Mouse (Mus musculus): Measurements from ENCODE around the gene Smg1. TPM values are rescaled to one million over a fixed set of nuclear protein-coding genes. Genes with fewer than 3 reads are reported as not detected.

The Smg1 gene
- polyA plus RNA-seq (2014; fragmentation: Nextera tagmentation; extraction: Ambion mirVana) = 28.1 and 28.3 TPM in 2 replicates

GRCm38 (mm10) chr7:118243453-118244385 is at the start of gene Smg1:
Smg1 (minus strand) TSS chr7:118243670.
- 1% methylated on average over 74 of the region's 79 CpGs for WGBS
- H3K9me3 ChIP-seq (ENCODE audit: low read depth, low read length) = no peaks in the 10 kb centered on the region
- peak within 1 kb of the TSS; percentile 95 for H3K4me3 ChIP-seq (ENCODE audit: low read depth, low read length)
- no peaks in the 10 kb centered on the region for H3K27me3 ChIP-seq (ENCODE audit: insufficient read depth, low read length)
- DNase-seq = peak; percentile 99
- no peaks in the 10 kb centered on the region for H3K36me3 ChIP-seq (ENCODE audit: insufficient read depth)
- ATAC-seq (ENCODE audit: insufficient read depth) = peak; percentile 96
- H3K4me1 ChIP-seq (ENCODE audit: insufficient read depth) = 0 out of 2 replicates have a peak, but pooled peaks cover 4% of the 10 kb centered on the region
- H3K27ac ChIP-seq (ENCODE audit: low read depth) = peak within 1 kb of the TSS; percentile 97
- H3K4me2 ChIP-seq = peak within 1 kb of the TSS; percentile 68
- TF ChIP-seq CTCF (IDR thresholded peaks at IDR 0.05; ENCODE audit: low read depth) = no peak
- H3K9ac ChIP-seq = peak within 1 kb of the TSS; percentile 96

GRCm38 (mm10) chr7:118283186-118283585 is 39.7 kb upstream of the Smg1 start:
- 73% methylated on average over 2 of the region's 2 CpGs for WGBS
- ATAC-seq (ENCODE audit: insufficient read depth) = no peak

GRCm38 (mm10) chr7:118282543-118282942 is 39.1 kb upstream of the Smg1 start:
- DNase-seq (no peak), ATAC-seq (ENCODE audit: insufficient read depth) (no peak)
- H3K9me3 ChIP-seq (ENCODE audit: low read depth, low read length) = no peaks in the 10 kb centered on the region
- no peak overlapping the region for H3K4me2 ChIP-seq
- H3K36me3 ChIP-seq (ENCODE audit: insufficient read depth) = no peaks in the 10 kb centered on the region
- WGBS = 56% methylated on average over 9 of the region's 9 CpGs
- no peak for TF ChIP-seq CTCF (IDR thresholded peaks at IDR 0.05; ENCODE audit: low read depth)
- no peak overlapping the region for H3K9ac ChIP-seq
- H3K4me1 ChIP-seq (ENCODE audit: insufficient read depth) = no peaks in the 10 kb centered on the region
- no peaks in the 10 kb centered on the region for H3K27me3 ChIP-seq (ENCODE audit: insufficient read depth, low read length)
- H3K4me3 ChIP-seq (ENCODE audit: low read depth, low read length) = no peak overlapping the region
- H3K27ac ChIP-seq (ENCODE audit: low read depth) = no peak overlapping the region

More at GRCm38 (mm10) chr7:118283186-118283585, 39.7 kb upstream of the Smg1 start:
- no peaks in the 10 kb centered on the region for H3K36me3 ChIP-seq (ENCODE audit: insufficient read depth)
- no peaks in the 10 kb centered on the region for H3K27me3 ChIP-seq (ENCODE audit: insufficient read depth, low read length)
- TF ChIP-seq CTCF (IDR thresholded peaks at IDR 0.05; ENCODE audit: low read depth) = no peak
- no peak overlapping the region for H3K27ac ChIP-seq (ENCODE audit: low read depth)
- no peak overlapping the region for H3K4me2 ChIP-seq
- no peaks in the 10 kb centered on the region for H3K9me3 ChIP-seq (ENCODE audit: low read depth, low read length)
- H3K4me1 ChIP-seq (ENCODE audit: insufficient read depth) = no peaks in the 10 kb centered on the region
- no peak overlapping the region for H3K4me3 ChIP-seq (ENCODE audit: low read depth, low read length)
- no peak overlapping the region for H3K9ac ChIP-seq
- no peak for DNase-seq

GRCm38 (mm10) chr7:118279521-118279920 is 36.1 kb upstream of the Smg1 start:
- no peaks in the 10 kb centered on the region for H3K9me3 ChIP-seq (ENCODE audit: low read depth, low read length)
- no peak overlapping the region for H3K27ac ChIP-seq (ENCODE audit: low read depth)
- H3K9ac ChIP-seq = no peak overlapping the region
- no peak for TF ChIP-seq CTCF (IDR thresholded peaks at IDR 0.05; ENCODE audit: low read depth)
- no peaks in the 10 kb centered on the region for H3K27me3 ChIP-seq (ENCODE audit: insufficient read depth, low read length)
- WGBS = 68% methylated on average over 3 of the region's 3 CpGs
- H3K36me3 ChIP-seq (ENCODE audit: insufficient read depth) = no peaks in the 10 kb centered on the region
- H3K4me1 ChIP-seq (ENCODE audit: insufficient read depth) = no peaks in the 10 kb centered on the region
- H3K4me3 ChIP-seq (ENCODE audit: low read depth, low read length) = no peak overlapping the region
- ATAC-seq (ENCODE audit: insufficient read depth) (no peak), DNase-seq (no peak)
- no peak overlapping the region for H3K4me2 ChIP-seq

- H3K4me2 ChIP-seq = no peak overlapping the region
- H3K27me3 ChIP-seq (ENCODE audit: insufficient read depth, low read length) = no peaks in the 10 kb centered on the region
- no peak overlapping the region for H3K9ac ChIP-seq
- 73% methylated on average over 11 of the region's 11 CpGs for WGBS
- no peak overlapping the region for H3K27ac ChIP-seq (ENCODE audit: low read depth)
- H3K4me1 ChIP-seq (ENCODE audit: insufficient read depth) = no peaks in the 10 kb centered on the region
- H3K9me3 ChIP-seq (ENCODE audit: low read depth, low read length) = no peaks in the 10 kb centered on the region
- ATAC-seq (ENCODE audit: insufficient read depth) (no peak), DNase-seq (peak; percentile 13)
- H3K36me3 ChIP-seq (ENCODE audit: insufficient read depth) = no peaks in the 10 kb centered on the region
- H3K4me3 ChIP-seq (ENCODE audit: low read depth, low read length) = no peak overlapping the region
- no peak for TF ChIP-seq CTCF (IDR thresholded peaks at IDR 0.05; ENCODE audit: low read depth)
Observed at GRCm38 (mm10) chr7:118277335-118277910, 34.0 kb upstream of the Smg1 start.

GRCm38 (mm10) chr7:118276684-118277334 is 33.3 kb upstream of the Smg1 start:
- WGBS = 73% methylated on average over 15 of the region's 15 CpGs

GRCm38 (mm10) chr7:118275265-118275664 is 31.8 kb upstream of the Smg1 start:
- DNase-seq = no peak
- Histone ChIP-seq H3K4me3 (ENCODE audit: low read depth, low read length) (no peak overlapping the region), H3K27ac (ENCODE audit: low read depth) (no peak overlapping the region), H3K4me2 (no peak overlapping the region), H3K27me3 (ENCODE audit: insufficient read depth, low read length) (no peaks in the 10 kb centered on the region), H3K4me1 (ENCODE audit: insufficient read depth) (no peaks in the 10 kb centered on the region), H3K36me3 (ENCODE audit: insufficient read depth) (no peaks in the 10 kb centered on the region), H3K9ac (no peak overlapping the region), H3K9me3 (ENCODE audit: low read depth, low read length) (no peaks in the 10 kb centered on the region)
- ATAC-seq (ENCODE audit: insufficient read depth) = no peak
- whole genome bisulfite sequencing = 70% methylated on average over 6 of the region's 6 CpGs
- TF ChIP-seq CTCF (IDR thresholded peaks at IDR 0.05; ENCODE audit: low read depth) = no peak

More at GRCm38 (mm10) chr7:118276684-118277334, 33.3 kb upstream of the Smg1 start:
- no peak for TF ChIP-seq CTCF (IDR thresholded peaks at IDR 0.05; ENCODE audit: low read depth)
- Histone ChIP-seq H3K4me1 (ENCODE audit: insufficient read depth) (no peaks in the 10 kb centered on the region), H3K27me3 (ENCODE audit: insufficient read depth, low read length) (no peaks in the 10 kb centered on the region), H3K4me3 (ENCODE audit: low read depth, low read length) (no peak overlapping the region), H3K9ac (no peak overlapping the region), H3K9me3 (ENCODE audit: low read depth, low read length) (no peaks in the 10 kb centered on the region), H3K4me2 (no peak overlapping the region), H3K27ac (ENCODE audit: low read depth) (no peak overlapping the region), H3K36me3 (ENCODE audit: insufficient read depth) (no peaks in the 10 kb centered on the region)
- no peak for ATAC-seq (ENCODE audit: insufficient read depth)
- DNase-seq = no peak

Data from lung, embryonic 14.5 days (tissue).